Mouse (Mus musculus) liver, postnatal 0 days (tissue): Measurements from ENCODE around the gene Zfp955b. TPM values are rescaled to one million over a fixed set of nuclear protein-coding genes. Genes with fewer than 3 reads are reported as not detected.
"Not testable (repeated sequence)": the region's sequence is repeated elsewhere in the genome, so short reads cannot be mapped to it uniquely, and the experiment has no call there.

ENCODE experiments used
- ATAC-seq: fragments of 200-750 bp; cut with Nextera tagmentation; 2 replicates; pipeline ENCODE4 v1.8.0; 2017; ENCODE audit warnings: mild to moderate bottlenecking, moderate library complexity
- DNase-seq: peaks from one replicate; pipeline ENCODE4 v3.0.0-alpha.2; 2016
- H3K27ac ChIP-seq: fragments of 300-500 bp; sonication (generic); 2 replicates; pipeline ENCODE4 v1.5.1; 2014; ENCODE audit warnings: antibody characterized with exemption, moderate library complexity, mild to moderate bottlenecking, low read depth
- H3K27me3 ChIP-seq: fragments of 300-500 bp; sonication (generic); 2 replicates; pipeline ENCODE4 v1.6.1; 2014; ENCODE audit warnings: low read length, control low read depth, mixed read lengths; ENCODE audit not compliant: insufficient read depth
- H3K36me3 ChIP-seq: fragments of 300-500 bp; sonication (generic); replicated peaks from 2 replicates; pipeline ENCODE4 v1.6.1; 2014; ENCODE audit warnings: mild to moderate bottlenecking, control low read depth, low read length, moderate library complexity, mixed read lengths; ENCODE audit not compliant: insufficient read depth
- H3K4me1 ChIP-seq: fragments of 300-500 bp; sonication (generic); 2 replicates; pipeline ENCODE4 v1.6.1; 2014; ENCODE audit warnings: antibody characterized with exemption, mild to moderate bottlenecking, control low read depth; ENCODE audit not compliant: insufficient read depth
- H3K4me2 ChIP-seq: fragments of 300-500 bp; sonication (generic); 2 replicates; pipeline ENCODE4 v1.6.1; 2014; ENCODE audit warnings: low read depth, mild to moderate bottlenecking, low read length, moderate library complexity, mixed read lengths
- H3K4me3 ChIP-seq: fragments of 300-500 bp; sonication (generic); 2 replicates; pipeline ENCODE4 v1.5.1; 2014; ENCODE audit warnings: low read depth, low read length
- H3K9ac ChIP-seq: fragments of 300-500 bp; sonication (generic); replicated peaks from 2 replicates; pipeline ENCODE4 v1.6.1; 2014; ENCODE audit warnings: mild to moderate bottlenecking, moderate library complexity
- H3K9me3 ChIP-seq: fragments of 300-500 bp; sonication (generic); 2 replicates; pipeline ENCODE4 v1.6.1; 2016; ENCODE audit warnings: mild to moderate bottlenecking, control low read depth, low read length, mixed read lengths
- CTCF ChIP-seq: sonication (generic); IDR thresholded peaks from 2 replicates; pipeline ENCODE4 v1.5.1; 2016; ENCODE audit warnings: antibody characterized with exemption, low read depth
- EP300 ChIP-seq: IDR thresholded peaks from 2 replicates; pipeline ENCODE4 v1.6.1; 2016; ENCODE audit warnings: antibody characterized with exemption, low read depth, mild to moderate bottlenecking
- WGBS: fragments of 180-500 bp; shearing (Covaris S2); extraction: QIAGEN DNeasy Blood & Tissue Kit; methylation state at CpG from one replicate; pipeline ENCODE4 v1.1.7; 2014; ENCODE audit not compliant: insufficient replicate concordance; 5-methylcytosine and 5-hydroxymethylcytosine counted together
- polyA plus RNA-seq: library from polyadenylated mRNA; unstranded; fragments of >200 nt; fragmentation: Nextera tagmentation; extraction: Ambion mirVana; gene quantifications from 2 replicates; pipeline ENCODE4 v1.2.1, GENCODE M21; 2015

The Zfp955b gene
- polyA plus RNA-seq = 1.9 and 2.0 TPM in 2 replicates

GRCm38 (mm10) chr17:33289039-33289875 lies at the start of gene Zfp955b:
Gene Zfp955b (plus strand): TSS chr17:33289544.
- DNase-seq, H3K9me3 ChIP-seq, H3K4me2 ChIP-seq, H3K4me3 ChIP-seq, H3K4me1 ChIP-seq, H3K27me3 ChIP-seq, H3K36me3 ChIP-seq, H3K27ac ChIP-seq, H3K9ac ChIP-seq: not testable (repeated sequence)
- peak; percentile 99 for ATAC-seq
- WGBS = no CpG with 5 or more reads among the region's 25 CpGs

GRCm38 (mm10) chr17:33254530-33255318 lies 34.6 kb upstream of the Zfp955b start, which contains the start of gene Zfp955a:
Gene Zfp955a (minus strand): TSS chr17:33255145.
- H3K27me3 ChIP-seq, DNase-seq, H3K4me1 ChIP-seq, H3K36me3 ChIP-seq, H3K9me3 ChIP-seq, H3K4me3 ChIP-seq, H3K9ac ChIP-seq, H3K27ac ChIP-seq, H3K4me2 ChIP-seq: not testable (repeated sequence)
- 19% methylated on average over 1 of the region's 34 CpGs for WGBS
- peak; percentile 100 for ATAC-seq

GRCm38 (mm10) chr17:33255319-33255657 lies 34.1 kb upstream of the Zfp955b start:
- H3K27ac ChIP-seq, H3K27me3 ChIP-seq, DNase-seq, H3K36me3 ChIP-seq, H3K9ac ChIP-seq, H3K4me1 ChIP-seq, H3K4me2 ChIP-seq, H3K4me3 ChIP-seq, H3K9me3 ChIP-seq: not testable (repeated sequence)
- no CpG with 5 or more reads among the region's 2 CpGs for WGBS
- peak; percentile 12; the same call in 1 of the 2 replicates for ATAC-seq

GRCm38 (mm10) chr17:33264376-33264775 lies 25.0 kb upstream of the Zfp955b start, which contains the start of gene Olfr63:
Gene Olfr63 (plus strand): TSS chr17:33264676.
- Histone ChIP-seq H3K36me3 (no peaks in the 10 kb centered on the region), H3K4me2 (no peak within 1 kb of the TSS), H3K27ac (no peak within 1 kb of the TSS), H3K9ac (no peak within 1 kb of the TSS), H3K4me3 (no peak within 1 kb of the TSS), H3K9me3 (no peaks in the 10 kb centered on the region), H3K4me1 (no peaks in the 10 kb centered on the region), H3K27me3 (no peaks in the 10 kb centered on the region)
- TF ChIP-seq EP300 = no peak
- TF ChIP-seq CTCF = no peak
- WGBS = 54% methylated on average over 1 of the region's 1 CpGs
- DNase-seq = no peak
- ATAC-seq = no peak

- no peak overlapping the region for H3K4me2 ChIP-seq
- no peak overlapping the region for H3K27ac ChIP-seq
- WGBS = 81% methylated on average over 9 of the region's 9 CpGs
- no peak overlapping the region for H3K9ac ChIP-seq
- H3K36me3 ChIP-seq = no peaks in the 10 kb centered on the region
- ATAC-seq = no peak
- no peak overlapping the region for H3K4me3 ChIP-seq
- H3K27me3 ChIP-seq = no peaks in the 10 kb centered on the region
- no peaks in the 10 kb centered on the region for H3K4me1 ChIP-seq
- no peak for DNase-seq
- H3K9me3 ChIP-seq = no peaks in the 10 kb centered on the region
- TF ChIP-seq CTCF (no peak), EP300 (no peak)
Measured at GRCm38 (mm10) chr17:33268907-33269306, 20.4 kb upstream of the Zfp955b start.

- not testable (repeated sequence) for H3K4me1 ChIP-seq, ATAC-seq, H3K4me3 ChIP-seq, H3K4me2 ChIP-seq, H3K36me3 ChIP-seq, DNase-seq, H3K27ac ChIP-seq, H3K9ac ChIP-seq, H3K9me3 ChIP-seq, H3K27me3 ChIP-seq
- no CpG with 5 or more reads among the region's 9 CpGs for WGBS
Measured at GRCm38 (mm10) chr17:33289876-33290149, 469 bp downstream of the Zfp955b start.
